Mouse (Mus musculus): ENCODE measurements at regions not wholly inside any gene's neighbourhood (a gene's known extent, or its start where the extent isn't known, plus 50 kb on each side); places are given as distances from the start of the nearest gene placed in this dataset.

DNA sequence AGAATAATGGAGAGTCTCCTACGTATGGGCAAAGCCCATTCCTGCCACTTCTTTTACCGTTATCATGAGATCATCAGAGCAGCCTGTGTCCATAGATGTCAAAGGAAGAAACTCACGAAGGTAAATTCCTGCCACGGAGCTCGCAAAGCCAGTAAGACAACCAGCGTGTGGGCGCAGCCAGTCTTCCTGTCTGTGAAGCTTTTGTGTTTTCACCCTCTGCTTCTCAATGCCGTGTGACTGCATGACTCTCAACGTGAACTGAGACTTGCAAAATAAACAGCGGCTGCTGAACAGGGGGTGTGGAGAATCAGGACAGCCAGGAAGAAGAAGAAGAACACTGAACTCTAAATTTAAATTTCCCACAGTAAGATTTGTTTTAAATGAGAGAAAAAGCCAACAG lies 103.8 kb upstream of the Tank start:
- TF ChIP-seq CTCF (IDR thresholded peaks at IDR 0.05; ENCODE audit: low read depth) = no peak
- no peak for TF ChIP-seq EP300 (IDR thresholded peaks at IDR 0.05; ENCODE audit: low read depth)
